Mouse (Mus musculus): ENCODE measurements around the gene Tmem30b. TPM values are rescaled to one million over a fixed set of nuclear protein-coding genes. Genes with fewer than 3 reads are reported as not detected.

Tmem30b gene
- total RNA-seq, 1 experiment from 2014 or later, result not detected

DNA sequence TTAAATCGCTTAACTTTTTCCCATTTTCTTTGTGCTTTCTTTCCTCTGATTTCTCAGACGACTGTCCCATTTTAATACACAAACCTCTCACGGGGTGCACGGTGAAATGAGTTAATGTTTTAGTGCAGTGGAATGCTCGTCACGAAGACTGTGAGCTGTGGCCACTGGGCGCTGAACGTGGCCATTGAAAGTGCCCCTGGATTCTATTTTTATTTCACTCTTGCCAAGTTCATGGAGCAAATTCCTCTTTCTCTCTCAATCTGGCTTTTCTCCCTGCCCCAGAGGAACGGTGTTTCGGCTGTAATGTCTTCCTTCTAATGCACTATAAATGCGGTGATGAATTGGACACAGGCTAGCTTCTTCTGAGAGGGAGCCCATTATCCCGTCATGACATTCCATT is 23.1 kb downstream of the Tmem30b start:
- ATAC-seq (ENCODE audit: extremely low read depth, insufficient number of reproducible peaks, low FRiP score, poor library complexity, severe bottlenecking), result no peak

- no peak for ATAC-seq (ENCODE audit: extremely low read depth, insufficient number of reproducible peaks, low FRiP score, poor library complexity, severe bottlenecking)
These were observed 24.2 kb downstream of the Tmem30b start for GRCm38 (mm10) chr12:73521944-73522343.

DNA sequence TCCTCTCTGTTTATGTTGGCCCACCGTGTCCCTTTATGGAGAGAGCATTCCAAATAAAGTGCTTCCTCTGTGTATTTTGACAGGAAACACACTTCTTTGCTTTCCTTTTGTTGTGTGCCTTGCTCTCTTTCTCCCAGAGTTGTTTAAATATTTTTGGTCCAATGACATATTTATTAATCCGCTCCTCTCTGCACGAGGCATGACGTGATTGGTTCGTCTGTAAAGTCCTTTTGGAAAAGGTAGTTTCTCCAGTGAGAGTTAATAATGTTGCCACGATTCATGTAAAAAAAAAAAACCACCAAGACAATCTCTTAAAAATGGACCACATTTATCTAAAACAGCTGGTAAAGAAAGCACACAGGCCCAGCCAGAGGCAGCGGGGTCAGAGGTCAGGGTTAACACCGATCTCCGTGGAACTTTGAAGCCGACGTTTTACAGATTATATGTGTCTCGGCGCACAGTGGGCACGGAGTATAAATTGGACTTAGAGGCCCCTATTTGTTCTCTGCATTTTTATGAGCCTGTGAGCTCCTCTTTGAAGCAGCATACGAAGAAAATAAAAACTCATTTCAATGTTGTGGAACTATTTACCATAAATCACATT is 24.9 kb downstream of the Tmem30b start:
- no peak for ATAC-seq (ENCODE audit: extremely low read depth, insufficient number of reproducible peaks, low FRiP score, poor library complexity, severe bottlenecking)

DNA sequence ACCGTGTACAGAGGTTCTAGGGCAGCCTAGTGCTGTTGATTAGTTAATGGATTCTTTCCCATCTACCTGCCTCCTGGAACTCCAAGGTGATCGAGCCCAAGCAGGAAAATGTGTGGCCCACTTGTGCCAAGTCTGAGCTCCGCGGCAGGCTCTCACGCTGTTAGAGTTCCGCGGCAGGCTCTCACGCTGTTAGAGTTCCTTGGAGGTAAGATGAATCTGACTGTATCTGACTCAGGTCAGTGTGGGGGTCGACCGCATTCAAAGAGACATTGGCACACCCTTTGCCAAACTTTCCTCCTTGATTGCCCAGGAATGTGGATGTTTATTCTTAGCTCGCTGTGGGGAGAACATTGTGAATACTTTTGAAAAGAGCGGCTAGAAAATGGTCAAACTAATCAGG is 28.4 kb downstream of the Tmem30b start:
- no peak for ATAC-seq (ENCODE audit: extremely low read depth, insufficient number of reproducible peaks, low FRiP score, poor library complexity, severe bottlenecking)

GRCm38 (mm10) chr12:73517022-73517709 is 29.0 kb downstream of the Tmem30b start:
- no peak for ATAC-seq (ENCODE audit: extremely low read depth, insufficient number of reproducible peaks, low FRiP score, poor library complexity, severe bottlenecking)

DNA sequence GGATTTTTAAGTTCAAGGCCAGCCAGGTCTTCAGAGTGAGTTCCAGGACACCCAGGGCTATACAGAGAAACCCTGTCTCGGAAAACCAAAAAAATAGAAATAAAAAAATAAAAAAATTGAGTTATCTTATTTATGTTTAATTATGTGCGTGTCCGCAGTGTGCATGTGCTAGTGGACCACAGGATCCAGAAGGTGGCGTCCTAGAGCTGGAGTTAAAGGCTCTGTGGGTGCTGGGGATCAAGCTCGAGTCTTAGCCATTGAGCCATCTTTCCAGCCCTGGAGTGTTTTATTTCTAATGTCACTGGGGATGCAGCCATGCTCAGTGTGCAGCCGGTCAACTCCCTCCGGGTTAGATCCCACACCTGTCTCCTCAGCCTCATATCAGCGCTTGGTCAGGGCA is 29.7 kb downstream of the Tmem30b start:
- ATAC-seq (ENCODE audit: extremely low read depth, insufficient number of reproducible peaks, low FRiP score, poor library complexity, severe bottlenecking), result no peak

GRCm38 (mm10) chr12:73514722-73515121 is 31.5 kb downstream of the Tmem30b start:
- ATAC-seq (ENCODE audit: extremely low read depth, insufficient number of reproducible peaks, low FRiP score, poor library complexity, severe bottlenecking), result no peak

DNA sequence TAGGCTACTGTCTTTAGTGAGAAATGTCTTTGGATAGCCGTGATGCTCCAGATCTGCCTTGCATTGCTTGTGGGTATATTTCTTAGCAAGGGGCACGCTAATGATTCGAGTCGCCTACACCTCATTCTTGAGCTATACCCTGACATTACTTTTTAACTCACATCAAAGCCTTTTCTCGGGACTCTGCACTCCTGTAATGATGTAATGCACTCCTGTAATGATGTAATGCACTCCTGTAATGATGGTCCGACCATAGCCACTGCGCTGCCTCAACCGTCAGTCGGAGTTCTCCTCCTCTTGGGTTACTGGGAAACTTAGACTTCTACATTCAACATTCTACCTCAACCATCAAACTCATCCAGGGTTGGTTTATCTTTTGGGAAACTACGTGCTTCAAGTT is 32.2 kb downstream of the Tmem30b start:
- ATAC-seq (ENCODE audit: extremely low read depth, insufficient number of reproducible peaks, low FRiP score, poor library complexity, severe bottlenecking), result no peak

DNA sequence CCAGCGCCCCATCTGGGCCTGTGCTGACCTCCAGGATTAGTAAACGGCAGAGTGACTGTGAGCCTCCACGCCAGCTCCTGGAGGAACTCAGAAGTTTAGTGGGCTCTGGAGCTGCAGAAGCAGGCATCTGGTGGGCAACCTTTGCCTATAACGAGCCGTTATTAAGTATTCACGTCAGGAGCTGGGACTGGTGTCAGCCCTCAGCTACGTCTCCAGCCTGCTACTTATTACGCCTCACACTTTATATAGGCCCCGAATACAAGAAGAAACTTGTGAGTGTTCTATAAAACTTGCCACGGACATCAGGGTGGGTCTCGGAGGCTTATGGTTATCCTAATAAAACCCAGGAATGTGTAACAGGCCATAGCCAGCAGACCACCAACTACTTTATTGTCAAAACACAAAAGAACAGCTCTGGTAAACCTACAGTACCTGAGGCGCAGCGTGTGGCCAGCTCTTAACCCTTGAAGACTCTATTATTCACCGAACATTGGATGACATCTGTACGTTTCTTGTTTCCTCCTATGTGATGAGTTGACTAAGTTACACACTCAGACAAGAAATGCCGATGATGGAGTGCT is 34.6 kb downstream of the Tmem30b start:
- no peak for ATAC-seq (ENCODE audit: extremely low read depth, insufficient number of reproducible peaks, low FRiP score, poor library complexity, severe bottlenecking)

- ATAC-seq (ENCODE audit: extremely low read depth, insufficient number of reproducible peaks, low FRiP score, poor library complexity, severe bottlenecking), result no peak
These were observed 39.1 kb downstream of the Tmem30b start for GRCm38 (mm10) chr12:73507105-73507504.

GRCm38 (mm10) chr12:73506648-73507047 is 39.5 kb downstream of the Tmem30b start:
- no peak for ATAC-seq (ENCODE audit: extremely low read depth, insufficient number of reproducible peaks, low FRiP score, poor library complexity, severe bottlenecking)

DNA sequence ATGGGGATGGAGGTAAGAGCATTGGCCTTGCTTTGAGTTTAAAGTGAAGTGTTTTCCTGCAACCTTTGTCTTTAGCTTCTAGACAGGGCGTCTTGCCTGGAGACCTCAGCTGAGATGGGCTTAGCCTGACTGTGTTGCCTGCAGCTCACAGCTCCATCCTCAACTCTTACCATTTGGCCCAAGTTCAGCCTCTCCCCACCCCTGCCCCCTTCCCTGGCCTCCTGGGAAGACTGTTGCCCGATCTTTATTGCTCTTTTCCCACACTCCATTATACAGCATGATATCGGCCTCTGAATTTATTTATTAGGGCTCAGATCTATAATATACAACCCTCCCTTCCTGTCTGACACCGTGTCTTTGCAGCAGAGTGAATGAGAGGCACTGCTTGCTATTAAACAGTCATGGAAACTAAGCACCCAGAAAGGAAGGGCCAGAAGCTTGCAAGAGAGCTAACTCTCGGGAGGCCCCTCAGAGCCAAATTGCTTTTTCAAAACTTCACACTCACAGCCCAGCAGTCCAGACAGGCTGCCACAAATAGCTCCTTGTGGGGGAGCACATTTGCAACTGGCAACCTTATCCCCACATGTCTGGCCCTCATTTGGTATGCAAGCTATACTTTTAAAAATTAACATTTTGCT is 45.4 kb downstream of the Tmem30b start:
- ATAC-seq (ENCODE audit: extremely low read depth, insufficient number of reproducible peaks, low FRiP score, poor library complexity, severe bottlenecking), result no peak

DNA sequence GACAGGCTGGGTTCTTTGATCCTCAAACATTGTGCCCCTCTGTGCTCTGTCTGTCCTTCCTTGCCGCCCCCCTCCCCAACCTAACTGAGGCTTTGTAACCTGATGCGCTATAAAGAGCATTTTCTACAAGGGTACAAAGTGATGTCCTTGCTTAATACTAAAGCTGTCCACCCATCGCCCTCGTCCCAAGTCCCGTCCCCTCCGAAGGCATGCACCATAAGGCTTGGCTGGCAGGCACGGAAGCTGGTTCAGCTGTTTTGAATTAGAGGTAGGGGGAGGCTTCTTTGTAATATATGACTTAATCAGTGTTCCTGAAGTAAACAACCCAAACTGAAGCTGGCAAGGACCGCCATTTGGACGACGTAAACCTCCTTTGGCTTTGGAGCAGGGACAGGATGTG is 51.0 kb downstream of the Tmem30b start:
- no peak for ATAC-seq (ENCODE audit: extremely low read depth, insufficient number of reproducible peaks, low FRiP score, poor library complexity, severe bottlenecking)

GRCm38 (mm10) chr12:73493929-73494530 is 52.2 kb downstream of the Tmem30b start:
- no peak for ATAC-seq (ENCODE audit: extremely low read depth, insufficient number of reproducible peaks, low FRiP score, poor library complexity, severe bottlenecking)

Other genes starting within 250 kb of the Tmem30b start
- gene Prkch, start 38.4 kb upstream of the Tmem30b start, total RNA-seq (2017), result 21.6 and 24.1 TPM in 2 replicates

Data from neutrophil, adult 5-6 weeks (primary cell).